9 mouse cellular contexts compared by ENCODE assay signal in the genomic region with DNA sequence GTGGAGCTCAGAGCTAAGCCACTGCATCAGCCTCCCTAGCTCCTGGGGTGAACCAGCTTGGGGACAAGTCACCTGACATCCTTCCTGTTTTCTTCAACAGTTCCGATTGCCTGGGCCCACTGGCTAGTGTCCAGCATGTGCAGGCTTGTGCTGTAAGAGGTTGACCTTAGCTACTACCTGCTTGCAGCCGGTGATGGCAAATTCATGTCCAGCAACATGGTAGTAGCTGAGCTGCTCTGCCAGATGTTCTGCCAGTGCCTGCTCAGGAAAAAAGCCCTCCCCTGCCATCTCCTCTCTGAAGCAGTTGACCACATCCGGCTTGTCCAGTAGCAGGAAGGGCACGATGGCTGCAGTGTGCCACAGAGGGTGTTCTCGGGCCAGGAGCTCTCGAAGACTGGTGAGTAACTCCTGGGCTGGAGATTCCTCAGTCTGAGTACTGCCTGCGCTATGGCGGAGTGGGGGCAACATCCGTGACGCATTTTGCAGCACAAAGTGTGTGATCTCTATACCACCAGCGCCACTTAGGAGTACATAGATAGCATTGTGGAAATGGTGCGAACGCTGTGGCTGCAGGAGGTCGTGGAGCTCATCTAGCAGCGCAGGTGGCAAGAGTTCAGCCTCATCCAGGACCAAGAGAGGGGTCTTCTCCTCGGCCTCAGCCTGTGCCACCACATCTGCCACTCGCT. TPM values are rescaled to one million over a fixed set of nuclear protein-coding genes. Genes with fewer than 3 reads are reported as not detected.
DNase-seq lines count a peak whose midpoint lies in the region; ATAC-seq and TF ChIP-seq lines count a peak whose summit lies in the region.
"Had no signal": no experiment of that assay in that cellular context is flagged by ENCODE, and none has a peak within 500 bp of the region (broad histone marks: within the 10 kb centered on the region; RNA-seq: fewer than 3 reads in every experiment).

No protein-coding gene starts in this region.

- H3K4me1 ChIP-seq in neural tube, embryonic 12.5 days, result peaks cover 3% of the 10 kb centered on the region; the same call in 1 of the 2 replicates
- peaks cover 51% of the 10 kb centered on the region for H3K4me1 ChIP-seq in heart, embryonic 13.5 days
- peaks cover 18% of the 10 kb centered on the region for H3K4me1 ChIP-seq in lung, postnatal 0 days (ENCODE audit: insufficient read depth, low read depth, low read length)
- H3K4me1 ChIP-seq in hindbrain, postnatal 0 days (ENCODE audit: insufficient read depth, low read length), result 0 out of 2 replicates have a peak, but pooled peaks cover 3% of the 10 kb centered on the region

- no peak for ATAC-seq in neural tube, embryonic 12.5 days (ENCODE audit: low FRiP score, low read depth)
- ATAC-seq in heart, embryonic 13.5 days (ENCODE audit: extremely low read depth, insufficient number of reproducible peaks, low FRiP score, low TSS enrichment), result no peak
- ATAC-seq in lung, postnatal 0 days, result no peak
- ATAC-seq in hindbrain, postnatal 0 days, result no peak

- no peak for TF ChIP-seq CTCF in lung, postnatal 0 days (IDR thresholded peaks at IDR 0.05)
- no peak for TF ChIP-seq CTCF in hindbrain, postnatal 0 days (IDR thresholded peaks at IDR 0.05; ENCODE audit: low read depth)

- no peak overlapping the region for H3K27ac ChIP-seq in neural tube, embryonic 12.5 days
- H3K27ac ChIP-seq in heart, embryonic 13.5 days (replicated peaks), result 0 out of 2 replicates have a peak overlapping the region, but pooled peaks have one; percentile 12
- H3K27ac ChIP-seq in lung, postnatal 0 days (ENCODE audit: low read length), result peak overlapping the region; percentile 15; the same call in 1 of the 2 replicates
- H3K27ac ChIP-seq in hindbrain, postnatal 0 days, result no peak overlapping the region

- H3K36me3 ChIP-seq in neural tube, embryonic 12.5 days, result peaks cover 19% of the 10 kb centered on the region
- H3K36me3 ChIP-seq in heart, embryonic 13.5 days, result peaks cover 7% of the 10 kb centered on the region
- peaks cover 8% of the 10 kb centered on the region; the same call in 1 of the 2 replicates for H3K36me3 ChIP-seq in lung, postnatal 0 days (ENCODE audit: insufficient read depth, low read length)
- peaks cover 8% of the 10 kb centered on the region for H3K36me3 ChIP-seq in hindbrain, postnatal 0 days (ENCODE audit: insufficient read depth, low read length)

- WGBS in neural tube, embryonic 12.5 days, result 87% methylated on average over 17 of the region's 17 CpGs
- 73% methylated on average over 17 of the region's 17 CpGs for WGBS in heart, embryonic 13.5 days
- 74% methylated on average over 17 of the region's 17 CpGs for WGBS in lung, postnatal 0 days
- WGBS in hindbrain, postnatal 0 days, result 83% methylated on average over 17 of the region's 17 CpGs

- no peak overlapping the region for H3K4me3 ChIP-seq in neural tube, embryonic 12.5 days
- peak overlapping the region; percentile 46; the same call in 1 of the 2 replicates for H3K4me3 ChIP-seq in heart, embryonic 13.5 days
- H3K4me3 ChIP-seq in lung, postnatal 0 days (ENCODE audit: low read depth, low read length), result no peak overlapping the region
- H3K4me3 ChIP-seq in hindbrain, postnatal 0 days (ENCODE audit: low read length), result no peak overlapping the region

- H3K4me2 ChIP-seq in neural tube, embryonic 12.5 days (replicated peaks), result peak overlapping the region; percentile 40; the same call in 1 of the 2 replicates
- H3K4me2 ChIP-seq in heart, embryonic 13.5 days, result peak overlapping the region; percentile 70
- peak overlapping the region; percentile 62; the same call in 1 of the 2 replicates for H3K4me2 ChIP-seq in lung, postnatal 0 days (replicated peaks; ENCODE audit: low read depth, low read length)
- no peak overlapping the region for H3K4me2 ChIP-seq in hindbrain, postnatal 0 days (ENCODE audit: low read depth, low read length)

- H3K9ac ChIP-seq in neural tube, embryonic 12.5 days, result no peak overlapping the region
- H3K9ac ChIP-seq in heart, embryonic 13.5 days, result peak overlapping the region; percentile 68; the same call in 1 of the 2 replicates
- no peak overlapping the region for H3K9ac ChIP-seq in lung, postnatal 0 days (replicated peaks; ENCODE audit: low read depth)
- no peak overlapping the region for H3K9ac ChIP-seq in hindbrain, postnatal 0 days (replicated peaks; ENCODE audit: low read length)

- TF ChIP-seq EP300 in lung, postnatal 0 days (IDR thresholded peaks at IDR 0.05), result no peak

- no peaks in the 10 kb centered on the region for H3K9me3 ChIP-seq in neural tube, embryonic 12.5 days
- H3K9me3 ChIP-seq in heart, embryonic 13.5 days, result no peaks in the 10 kb centered on the region
- no peaks in the 10 kb centered on the region for H3K9me3 ChIP-seq in lung, postnatal 0 days (ENCODE audit: low read length)
- no peaks in the 10 kb centered on the region for H3K9me3 ChIP-seq in hindbrain, postnatal 0 days (ENCODE audit: low read length)

- H3K27me3 ChIP-seq in neural tube, embryonic 12.5 days (replicated peaks), result peaks cover 32% of the 10 kb centered on the region
- H3K27me3 ChIP-seq in heart, embryonic 13.5 days (replicated peaks), result peaks cover 30% of the 10 kb centered on the region
- H3K27me3 ChIP-seq in lung, postnatal 0 days (replicated peaks; ENCODE audit: insufficient read depth, low read length), result no peaks in the 10 kb centered on the region
- H3K27me3 ChIP-seq in hindbrain, postnatal 0 days (ENCODE audit: insufficient read depth, low read length), result peaks cover 9% of the 10 kb centered on the region; the same call in 1 of the 2 replicates

- no peak for DNase-seq in neural tube, embryonic 10.5 days (ENCODE audit: extremely low spot score, low spot score)
- DNase-seq in lung, postnatal 0 days (ENCODE audit: low spot score), result peak; percentile 37
- peak; percentile 48 to 64 for DNase-seq in thymus, postnatal 36 days
- DNase-seq in right cerebral cortex, adult 18-20 months, result no peak
- no peak for DNase-seq in retina, embryonic 14.5 days (ENCODE audit: low spot score)
- DNase-seq in hindbrain, postnatal 0 days (ENCODE audit: low spot score), result no peak

RNA-seq across cellular contexts. Expression of gene Tor4a, which starts 2.1 kb away (rescaled TPM):
- polyA plus RNA-seq in neural tube, embryonic 12.5 days (2016; fragmentation: Nextera tagmentation; extraction: Ambion mirVana), result 1.5 and 1.8 TPM in 2 replicates
- 6.4 and 6.9 TPM in 2 replicates for polyA plus RNA-seq in heart, embryonic 13.5 days (2015; fragmentation: Nextera tagmentation; extraction: Ambion mirVana)
- polyA plus RNA-seq in lung, postnatal 0 days (2015; fragmentation: Nextera tagmentation; extraction: Ambion mirVana), result 13.8 and 14.8 TPM in 2 replicates
- 4.0 and 4.7 TPM in 2 replicates for total RNA-seq in hindbrain, postnatal 0 days (2014; rRNA removed)
- 1.2 and 1.9 TPM in 2 replicates for polyA plus RNA-seq in hindbrain, postnatal 0 days (2015; fragmentation: Nextera tagmentation; extraction: Ambion mirVana)

RNA-seq across cellular contexts. Expression of gene Nrarp, which starts 14.1 kb away (rescaled TPM):
- 96.8 and 97.4 TPM in 2 replicates for polyA plus RNA-seq in neural tube, embryonic 12.5 days (2016; fragmentation: Nextera tagmentation; extraction: Ambion mirVana)
- 7.7 and 8.2 TPM in 2 replicates for polyA plus RNA-seq in heart, embryonic 13.5 days (2015; fragmentation: Nextera tagmentation; extraction: Ambion mirVana)
- 14.1 and 16.0 TPM in 2 replicates for polyA plus RNA-seq in lung, postnatal 0 days (2015; fragmentation: Nextera tagmentation; extraction: Ambion mirVana)
- total RNA-seq in hindbrain, postnatal 0 days (2014; rRNA removed), result 50.8 and 58.0 TPM in 2 replicates
- polyA plus RNA-seq in hindbrain, postnatal 0 days (2015; fragmentation: Nextera tagmentation; extraction: Ambion mirVana), result 14.2 and 14.7 TPM in 2 replicates

RNA-seq across cellular contexts. Expression of gene Nelfb, which starts 16.7 kb away (rescaled TPM):
- 104 and 106 TPM in 2 replicates for polyA plus RNA-seq in neural tube, embryonic 12.5 days (2016; fragmentation: Nextera tagmentation; extraction: Ambion mirVana)
- 68.8 and 72.8 TPM in 2 replicates for polyA plus RNA-seq in heart, embryonic 13.5 days (2015; fragmentation: Nextera tagmentation; extraction: Ambion mirVana)
- 74.0 and 80.1 TPM in 2 replicates for polyA plus RNA-seq in lung, postnatal 0 days (2015; fragmentation: Nextera tagmentation; extraction: Ambion mirVana)
- 90.3 and 117 TPM in 2 replicates for total RNA-seq in hindbrain, postnatal 0 days (2014; rRNA removed)
- polyA plus RNA-seq in hindbrain, postnatal 0 days (2015; fragmentation: Nextera tagmentation; extraction: Ambion mirVana), result 82.0 and 82.8 TPM in 2 replicates

RNA-seq across cellular contexts. Expression of gene Stpg3, which starts 19.8 kb away (rescaled TPM):
- not detected in 2 replicates for polyA plus RNA-seq in neural tube, embryonic 12.5 days (2016; fragmentation: Nextera tagmentation; extraction: Ambion mirVana)
- not detected in 2 replicates for polyA plus RNA-seq in heart, embryonic 13.5 days (2015; fragmentation: Nextera tagmentation; extraction: Ambion mirVana)
- 0.12 TPM in 1 of 2 replicates, not detected in the other for polyA plus RNA-seq in lung, postnatal 0 days (2015; fragmentation: Nextera tagmentation; extraction: Ambion mirVana)
- total RNA-seq in hindbrain, postnatal 0 days (2014; rRNA removed), result not detected in 2 replicates
- polyA plus RNA-seq in hindbrain, postnatal 0 days (2015; fragmentation: Nextera tagmentation; extraction: Ambion mirVana), result not detected in 2 replicates
- polyA plus RNA-seq: limb, embryonic 14.5 days had no signal

RNA-seq across cellular contexts. Expression of gene Fam166a, which starts 23.9 kb away (rescaled TPM):
- not detected in 2 replicates for polyA plus RNA-seq in neural tube, embryonic 12.5 days (2016; fragmentation: Nextera tagmentation; extraction: Ambion mirVana)
- not detected in 2 replicates for polyA plus RNA-seq in heart, embryonic 13.5 days (2015; fragmentation: Nextera tagmentation; extraction: Ambion mirVana)
- 0.32 and 0.98 TPM in 2 replicates for polyA plus RNA-seq in lung, postnatal 0 days (2015; fragmentation: Nextera tagmentation; extraction: Ambion mirVana)
- total RNA-seq in hindbrain, postnatal 0 days (2014; rRNA removed), result not detected in 2 replicates
- polyA plus RNA-seq in hindbrain, postnatal 0 days (2015; fragmentation: Nextera tagmentation; extraction: Ambion mirVana), result 0.42 TPM in 1 of 2 replicates, not detected in the other

Comparison
In these comparisons a context has a peak if more than half of its experiments do, and no peak if none do; other contexts are left out.
1. H3K27ac ChIP-seq: peak in heart, embryonic 13.5 days (single experiment) and lung, postnatal 0 days (single experiment); none in neural tube, embryonic 12.5 days (single experiment) and hindbrain, postnatal 0 days (single experiment).
2. DNase-seq: peak in lung, postnatal 0 days (single experiment) and thymus, postnatal 36 days (2 of 2); none in neural tube, embryonic 10.5 days (single experiment), right cerebral cortex, adult 18-20 months (single experiment), retina, embryonic 14.5 days (single experiment) and hindbrain, postnatal 0 days (single experiment).